Mouse (Mus musculus): Measurements from ENCODE around the gene Ccdc88c.
A peak's percentile ranks its signal among the peaks of the same experiment; 100 is the strongest.
"Not testable (repeated sequence)": the region's sequence is repeated elsewhere in the genome, so short reads cannot be mapped to it uniquely, and the experiment has no call there.

Gene Ccdc88c

GRCm38 (mm10) chr12:101017971-101018371, 10.9 kb downstream of the Ccdc88c start:
- DNase-seq (ENCODE audit: low spot score in 2 of 2): peak; percentile 50 to 57

DNA sequence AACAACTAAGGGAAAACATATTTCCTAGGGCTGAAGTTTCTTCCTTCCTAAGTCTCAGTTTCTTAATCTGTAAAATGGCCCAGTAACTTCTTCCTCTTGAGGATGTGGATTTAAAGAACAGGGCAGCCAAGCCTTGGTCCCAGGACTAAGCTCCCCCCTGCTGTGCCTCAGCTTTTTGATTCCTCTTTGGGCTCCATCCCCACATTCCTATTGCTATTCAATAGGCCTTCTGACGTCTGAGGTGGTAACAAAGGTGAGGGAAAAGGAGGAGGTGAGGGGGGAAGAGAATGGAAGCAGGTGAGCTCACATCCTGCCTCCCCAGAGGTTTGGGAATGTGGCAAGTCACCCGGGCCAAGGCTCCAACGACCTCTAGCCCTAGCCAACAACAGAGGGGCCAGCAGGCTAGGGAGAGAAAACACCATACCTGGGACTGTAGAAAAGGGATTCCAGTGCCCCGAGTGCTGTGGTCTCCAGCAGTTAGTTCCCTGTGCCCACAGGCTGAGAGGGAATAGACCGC, 12.4 kb downstream of the Ccdc88c start:
- no peak for DNase-seq (ENCODE audit: low spot score in 2 of 2)

- DNase-seq (ENCODE audit: low spot score in 2 of 2): peak; percentile 46 to 49
Measured at GRCm38 (mm10) chr12:101015926-101016325, 12.9 kb downstream of the Ccdc88c start.

DNA sequence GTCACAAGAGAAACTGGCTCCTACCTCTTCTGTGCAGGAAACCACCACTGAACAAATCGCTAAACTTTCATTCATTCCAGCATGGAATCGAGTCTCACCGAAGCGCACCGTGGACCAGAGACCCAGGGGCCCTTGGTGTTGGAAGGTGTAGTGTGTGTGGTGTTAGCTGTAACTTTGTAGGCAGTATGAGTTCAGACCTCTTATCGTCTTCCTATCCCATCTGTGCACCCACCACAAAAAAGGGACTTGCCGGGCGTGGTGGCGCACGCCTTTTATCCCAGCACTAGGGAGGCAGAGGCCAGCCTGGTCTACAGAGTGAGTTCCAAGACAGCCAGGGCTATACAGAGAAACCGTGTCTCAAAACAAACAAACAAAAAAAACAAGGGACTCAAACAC, 13.7 kb downstream of the Ccdc88c start:
- DNase-seq (ENCODE audit: low spot score in 2 of 2): no peak

- no peak for DNase-seq (ENCODE audit: low spot score in 2 of 2)
Measured at GRCm38 (mm10) chr12:101014549-101015164, 14.2 kb downstream of the Ccdc88c start.

GRCm38 (mm10) chr12:101013668-101014067, 15.2 kb downstream of the Ccdc88c start:
- not testable (repeated sequence) for DNase-seq (ENCODE audit: low spot score in 2 of 2)

DNA sequence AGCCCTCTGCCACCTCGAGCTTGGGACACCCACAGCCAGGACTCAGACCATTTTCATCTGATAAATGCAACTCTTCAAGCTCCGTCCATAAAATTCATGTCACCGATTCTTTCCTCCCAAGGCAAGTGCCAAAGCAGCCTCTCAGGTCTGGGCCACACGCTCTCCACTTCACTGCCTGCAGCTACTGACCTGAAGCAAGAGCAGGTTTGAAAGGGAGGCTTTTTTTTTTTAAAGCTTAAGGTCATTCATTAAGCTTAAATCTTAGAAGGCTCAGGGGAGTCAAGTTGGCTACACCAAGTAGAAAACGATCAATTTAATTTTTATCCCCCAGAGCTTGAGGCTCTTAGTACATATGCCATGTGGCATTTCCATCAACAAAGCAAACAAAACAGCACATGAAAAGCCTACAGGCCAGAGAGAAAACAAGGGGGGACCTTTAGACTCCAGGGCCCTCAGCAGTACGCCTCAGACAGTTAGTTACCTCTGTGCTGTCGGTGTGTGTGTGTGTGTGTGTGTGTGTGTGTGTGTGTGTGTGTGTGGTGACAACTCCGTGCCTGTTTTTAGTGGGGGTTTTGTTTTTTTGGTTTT, 15.7 kb downstream of the Ccdc88c start:
- DNase-seq (ENCODE audit: low spot score in 2 of 2): no peak

GRCm38 (mm10) chr12:101012197-101013077, 16.4 kb downstream of the Ccdc88c start:
- DNase-seq (ENCODE audit: low spot score in 2 of 2): no peak

DNA sequence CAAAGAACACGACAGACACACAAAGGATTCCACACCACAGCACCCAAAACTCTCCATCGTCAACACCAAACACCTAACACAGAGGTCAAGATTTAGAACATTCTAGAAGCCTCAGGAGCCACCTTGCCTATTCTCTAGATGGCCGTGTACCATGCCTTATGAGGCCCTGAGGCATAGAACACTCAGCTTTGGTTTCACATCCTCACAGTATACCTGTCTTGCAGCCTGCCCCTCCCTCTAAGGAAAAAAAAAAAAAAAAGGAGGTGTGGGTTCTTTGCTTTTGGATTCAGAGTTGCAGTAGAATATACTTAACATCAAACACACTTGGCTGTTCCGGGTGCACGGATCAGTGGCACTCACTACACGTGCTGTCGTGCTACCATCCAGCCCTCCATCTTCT, 17.8 kb downstream of the Ccdc88c start:
- DNase-seq (ENCODE audit: low spot score in 2 of 2): no peak

- DNase-seq (ENCODE audit: low spot score in 2 of 2): no peak
Measured at GRCm38 (mm10) chr12:101010148-101010920, 18.5 kb downstream of the Ccdc88c start.

DNA sequence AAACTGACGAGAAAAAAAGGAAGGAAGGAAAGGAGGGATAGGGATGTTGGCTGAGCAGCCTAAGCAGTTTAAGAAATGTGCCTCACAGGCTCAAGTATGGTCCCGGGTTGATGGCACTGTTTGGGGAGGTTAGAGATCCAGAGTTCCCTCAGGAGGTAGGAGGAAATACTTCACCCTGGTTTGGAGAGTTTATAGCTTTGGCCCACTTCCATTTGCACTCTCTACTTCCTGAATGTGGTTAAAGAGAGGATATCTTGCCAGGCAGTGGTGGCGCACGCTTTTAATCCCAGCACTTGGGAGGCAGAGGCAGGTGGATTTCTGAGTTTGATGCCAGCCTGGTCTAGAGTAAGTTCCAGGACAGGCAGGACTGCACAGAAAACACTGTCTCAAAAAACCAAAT, 19.6 kb downstream of the Ccdc88c start:
- DNase-seq (ENCODE audit: low spot score in 2 of 2): no peak

- DNase-seq (ENCODE audit: low spot score in 2 of 2): no peak
Measured at GRCm38 (mm10) chr12:101008648-101009047, 20.2 kb downstream of the Ccdc88c start.

GRCm38 (mm10) chr12:101007968-101008481, 20.8 kb downstream of the Ccdc88c start:
- DNase-seq (ENCODE audit: low spot score in 2 of 2): no peak

GRCm38 (mm10) chr12:101007427-101007826, 21.4 kb downstream of the Ccdc88c start:
- DNase-seq (ENCODE audit: low spot score in 2 of 2): no peak

GRCm38 (mm10) chr12:101005665-101006420, 23.0 kb downstream of the Ccdc88c start:
- peak in 1 of 2 experiments; percentile 35 for DNase-seq (ENCODE audit: low spot score in 2 of 2)

DNA sequence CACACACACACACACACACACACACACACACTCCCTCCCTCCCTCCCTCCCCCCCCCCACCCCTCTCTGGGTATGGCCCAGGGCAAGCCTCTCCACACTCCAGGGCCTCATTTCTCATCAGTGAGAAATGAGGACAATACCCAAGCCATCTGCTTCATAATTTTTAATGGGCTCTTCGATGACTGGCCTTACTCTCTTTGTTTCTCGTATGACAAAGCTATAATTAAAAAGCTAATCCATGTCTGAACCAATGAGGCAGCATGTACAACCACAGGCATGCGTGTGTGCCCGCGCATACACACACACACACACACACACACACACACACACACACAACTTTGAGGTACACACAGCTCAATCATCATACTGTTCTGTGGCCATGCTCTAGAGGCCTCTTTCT, 23.9 kb downstream of the Ccdc88c start:
- no peak for DNase-seq (ENCODE audit: low spot score in 2 of 2)

GRCm38 (mm10) chr12:101002801-101003513, 25.9 kb downstream of the Ccdc88c start:
- no peak for DNase-seq (ENCODE audit: low spot score in 2 of 2)

DNA sequence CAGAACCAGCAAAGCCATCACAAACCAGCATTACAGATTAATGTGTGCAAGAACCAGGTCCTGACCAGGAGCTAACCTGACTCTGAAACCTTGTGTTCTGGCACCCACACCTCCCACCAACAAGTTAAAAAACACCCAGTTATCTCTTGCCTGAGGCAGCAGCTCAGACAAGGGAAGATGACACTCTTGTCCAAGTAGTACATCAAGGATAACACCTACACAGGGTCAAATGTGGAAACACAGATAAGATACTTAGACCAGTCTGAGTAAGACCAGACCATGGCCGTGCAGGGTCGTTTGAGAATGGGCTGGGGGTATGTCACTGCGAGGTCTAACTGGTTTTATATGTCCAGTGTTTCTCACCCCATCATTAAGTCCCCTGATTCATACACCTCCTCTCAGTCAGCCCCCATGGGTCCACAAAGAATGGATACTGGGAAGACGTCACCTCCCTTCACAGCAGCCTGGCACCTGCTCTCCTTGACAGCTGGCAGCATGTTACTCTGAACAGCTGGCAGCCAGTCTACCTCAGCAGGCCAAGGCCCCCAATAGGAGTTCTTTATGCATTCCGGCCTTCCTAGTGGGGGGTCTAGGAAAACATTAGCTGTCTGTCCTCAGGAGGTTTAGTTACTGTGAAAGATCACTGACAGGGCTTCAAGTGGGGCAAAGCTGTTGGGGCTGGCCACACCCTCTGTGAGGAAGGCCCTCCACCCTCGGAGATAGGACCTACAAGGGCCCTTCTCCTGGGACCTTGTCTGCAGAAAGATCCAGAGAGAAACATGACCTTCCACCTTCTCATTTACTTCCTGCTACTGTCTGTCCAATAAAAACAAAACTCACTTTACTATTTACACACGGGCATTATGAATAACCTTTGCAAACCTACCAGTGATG, 29.5 kb downstream of the Ccdc88c start:
- DNase-seq (ENCODE audit: low spot score in 2 of 2): no peak

DNA sequence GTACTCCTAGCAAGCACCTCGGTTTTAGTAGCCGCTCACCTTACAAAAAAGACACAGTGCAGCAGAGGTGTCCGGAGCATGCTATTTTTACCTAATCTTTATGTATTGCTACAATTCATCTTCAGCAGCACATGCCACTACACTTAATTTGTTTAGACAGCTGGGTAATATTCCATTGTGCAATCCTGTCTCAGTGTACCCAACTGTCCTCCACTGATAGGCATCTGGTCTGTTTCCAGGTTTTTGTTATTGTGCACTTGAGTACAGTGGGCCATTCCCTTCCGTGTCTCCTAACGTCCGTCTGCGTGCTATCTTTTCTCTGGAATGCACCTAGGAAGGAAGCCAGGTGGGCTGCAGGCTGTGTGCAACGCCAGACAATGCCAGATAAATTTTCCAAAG, 30.3 kb downstream of the Ccdc88c start:
- DNase-seq (ENCODE audit: low spot score in 2 of 2): no peak

Data from spleen, postnatal 14 days (tissue).